Mouse (Mus musculus) thymus, adult 2 months (tissue): ENCODE measurements around the gene Ankrd44. TPM values are rescaled to one million over a fixed set of nuclear protein-coding genes. Genes with fewer than 3 reads are reported as not detected.

Experiments
- DNase-seq: peaks from one replicate; pipeline ENCODE4 v3.0.0; 2021
- H3K27ac ChIP-seq: fragments of 200-500 bp; 2 replicates; pipeline ENCODE4 v1.5.1; 2012; ENCODE audit warnings: low read length, control low read depth; ENCODE audit not compliant: control insufficient read depth, insufficient read depth
- H3K27me3 ChIP-seq: fragments of 200-500 bp; 2 replicates; pipeline ENCODE4 v1.6.1; 2012; ENCODE audit warnings: mild to moderate bottlenecking, low read length, moderate library complexity, mixed read lengths; ENCODE audit not compliant: control insufficient read depth, insufficient read depth
- H3K36me3 ChIP-seq: fragments of 200-500 bp; 2 replicates; pipeline ENCODE4 v1.6.1; 2012; ENCODE audit warnings: mild to moderate bottlenecking, low read length, moderate library complexity; ENCODE audit not compliant: control insufficient read depth, insufficient read depth
- H3K4me1 ChIP-seq: fragments of 200-500 bp; replicated peaks from 2 replicates; pipeline ENCODE4 v1.6.1; 2012; ENCODE audit warnings: low read length; ENCODE audit not compliant: control insufficient read depth, insufficient read depth
- H3K4me3 ChIP-seq: fragments of 200-500 bp; 2 replicates; pipeline ENCODE4 v1.5.1; 2012; ENCODE audit warnings: mild to moderate bottlenecking, low read length, control low read depth, moderate library complexity; ENCODE audit not compliant: control insufficient read depth, insufficient read depth
- CTCF ChIP-seq: fragments of 200-500 bp; IDR thresholded peaks from 2 replicates; pipeline ENCODE4 v1.5.1; 2012; ENCODE audit warnings: mild to moderate bottlenecking, control low read depth, low read length, moderate library complexity, borderline replicate concordance; ENCODE audit not compliant: control insufficient read depth, poor library complexity, insufficient read depth; ENCODE audit errors: extremely low read depth
- POLR2A ChIP-seq: fragments of 200-500 bp; IDR thresholded peaks from 2 replicates; pipeline ENCODE4 v1.6.1; 2012; ENCODE audit warnings: mild to moderate bottlenecking, low read length, control low read depth, moderate library complexity; ENCODE audit not compliant: control insufficient read depth, poor library complexity, insufficient read depth; ENCODE audit errors: extremely low read depth
- WGBS: fragments of 180-500 bp; shearing (Covaris S2); methylation state at CpG from one replicate; pipeline ENCODE4 v1.1.7; 2018; 5-methylcytosine and 5-hydroxymethylcytosine counted together
- polyA plus RNA-seq: library from polyadenylated mRNA; depleted of rRNA; stranded (reverse); fragments of >200 nt; gene quantifications from 2 replicates; pipeline ENCODE4 v1.2.3, GENCODE M21; 2012

The Ankrd44 gene
- polyA plus RNA-seq, 1 experiment: 92.9 TPM

DNA sequence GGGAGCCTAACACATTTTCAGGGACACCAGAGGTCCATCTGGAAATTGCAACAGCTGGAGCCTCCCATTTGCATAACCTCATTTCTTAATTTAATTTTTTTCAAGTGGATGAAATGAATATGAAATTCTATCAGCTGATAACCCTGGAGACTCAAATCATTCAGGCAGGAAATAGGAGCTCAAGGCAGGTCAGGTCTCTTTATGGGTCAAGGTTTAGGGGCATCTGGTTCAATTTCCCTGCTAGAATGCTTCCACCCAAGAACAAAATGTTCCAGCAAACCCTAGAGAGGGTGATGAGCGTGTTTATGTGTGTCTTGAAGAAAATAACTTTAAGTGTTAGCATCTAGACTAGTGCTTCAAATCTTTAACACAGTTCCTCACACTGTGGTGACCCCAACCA lies 248.2 kb downstream of the Ankrd44 start:
- no peak for TF ChIP-seq CTCF
- TF ChIP-seq POLR2A: no peak
- DNase-seq: no peak
- Histone ChIP-seq H3K27me3 (no peaks in the 10 kb centered on the region), H3K36me3 (peaks cover 21% of the 10 kb centered on the region), H3K27ac (no peak overlapping the region), H3K4me1 (no peaks in the 10 kb centered on the region), H3K4me3 (no peak overlapping the region)
- WGBS: 98% methylated on average over 1 of the region's 1 CpGs

DNA sequence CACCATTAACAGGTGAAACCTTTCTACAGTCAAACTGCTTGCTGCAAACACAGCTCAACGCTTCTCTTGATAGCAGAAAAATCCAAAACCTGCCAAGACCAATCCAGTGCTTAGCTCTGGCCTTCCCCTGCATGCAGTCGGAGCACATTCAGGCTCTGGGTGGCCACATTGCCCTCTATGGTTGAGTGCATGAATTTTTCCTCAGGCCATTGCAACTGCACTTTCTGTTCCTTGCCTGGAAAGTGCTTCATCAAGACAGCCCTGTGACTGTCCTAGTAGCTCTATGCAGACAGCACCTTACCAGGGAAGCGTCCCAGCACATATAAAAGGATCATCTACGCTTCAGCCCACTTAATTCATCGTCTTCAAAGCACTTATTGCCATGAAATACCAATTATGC lies 250.7 kb downstream of the Ankrd44 start:
- Histone ChIP-seq H3K27me3 (no peaks in the 10 kb centered on the region), H3K4me1 (no peaks in the 10 kb centered on the region), H3K36me3 (peaks cover 21% of the 10 kb centered on the region), H3K27ac (no peak overlapping the region), H3K4me3 (no peak overlapping the region)
- 99% methylated on average over 5 of the region's 5 CpGs for WGBS
- no peak for DNase-seq
- no peak for TF ChIP-seq CTCF
- TF ChIP-seq POLR2A: no peak

DNA sequence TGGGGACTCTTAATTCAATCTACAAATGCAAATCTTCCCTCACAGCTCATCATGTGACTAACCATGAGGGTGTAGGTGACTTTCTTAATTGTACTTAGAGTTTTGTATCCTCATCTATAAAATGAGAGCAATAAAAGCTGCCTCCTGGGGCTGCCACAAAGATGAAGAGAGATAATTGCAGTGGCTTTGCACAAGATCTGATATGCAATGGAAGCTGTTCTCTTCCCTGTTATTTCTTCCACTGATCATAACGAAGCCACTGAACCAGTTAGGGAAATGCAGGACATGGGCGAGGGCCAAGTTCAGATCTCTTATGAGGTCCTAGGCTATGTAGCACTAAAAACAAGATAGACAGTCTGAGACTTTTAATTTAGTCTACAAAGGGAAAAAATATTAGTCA lies 258.2 kb downstream of the Ankrd44 start:
- Histone ChIP-seq H3K36me3 (peaks cover 33% of the 10 kb centered on the region), H3K27ac (no peak overlapping the region), H3K4me1 (no peaks in the 10 kb centered on the region), H3K27me3 (no peaks in the 10 kb centered on the region), H3K4me3 (no peak overlapping the region)
- no peak for TF ChIP-seq CTCF
- TF ChIP-seq POLR2A: no peak
- WGBS: 94% methylated on average over 2 of the region's 2 CpGs
- no peak for DNase-seq

DNA sequence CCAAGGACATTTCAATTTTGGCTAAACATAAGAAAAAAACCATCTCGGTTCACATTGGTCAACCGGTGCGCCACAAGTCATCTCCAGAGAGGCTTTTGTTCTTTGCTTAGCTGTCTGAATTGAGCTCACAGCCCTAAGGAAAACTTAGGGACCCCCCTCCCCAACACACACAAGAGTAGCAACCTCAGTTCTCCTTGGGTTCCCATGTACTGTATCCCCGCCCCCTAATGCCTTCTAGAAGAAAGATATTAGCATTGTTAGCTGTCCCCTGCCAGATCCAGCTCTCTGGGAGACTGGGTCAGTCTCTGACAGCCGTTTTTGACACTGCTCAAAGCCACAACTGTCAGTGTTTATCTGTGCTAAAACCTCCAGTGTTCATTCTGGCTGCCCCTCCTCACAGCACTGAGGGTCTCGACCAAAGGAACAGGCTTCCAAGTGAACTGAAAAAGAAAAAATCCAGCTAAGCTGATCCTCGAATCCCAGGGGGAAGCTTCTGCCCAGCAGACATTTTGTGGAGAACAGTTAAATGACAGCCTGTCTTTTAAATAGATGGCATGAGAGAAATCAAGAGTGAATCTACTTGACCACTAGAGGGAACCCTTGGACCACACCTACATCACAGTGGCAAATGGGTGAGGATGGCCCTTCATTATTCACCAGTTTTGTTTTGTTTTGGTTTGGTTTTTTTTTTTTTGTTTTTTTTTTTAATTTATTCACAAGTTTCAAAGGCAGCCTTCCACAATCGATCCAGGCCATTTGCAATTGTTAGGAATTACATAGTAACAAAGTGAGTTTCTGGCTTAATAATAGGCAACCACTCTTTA lies 260.4 kb downstream of the Ankrd44 start:
- Histone ChIP-seq H3K4me3 (no peak overlapping the region), H3K27me3 (no peaks in the 10 kb centered on the region), H3K27ac (no peak overlapping the region; the same call in 1 of the 2 replicates), H3K36me3 (peaks cover 55% of the 10 kb centered on the region), H3K4me1 (no peaks in the 10 kb centered on the region)
- 84% methylated on average over 8 of the region's 8 CpGs for WGBS
- DNase-seq: peak; percentile 24
- TF ChIP-seq CTCF: no peak
- TF ChIP-seq POLR2A: no peak

DNA sequence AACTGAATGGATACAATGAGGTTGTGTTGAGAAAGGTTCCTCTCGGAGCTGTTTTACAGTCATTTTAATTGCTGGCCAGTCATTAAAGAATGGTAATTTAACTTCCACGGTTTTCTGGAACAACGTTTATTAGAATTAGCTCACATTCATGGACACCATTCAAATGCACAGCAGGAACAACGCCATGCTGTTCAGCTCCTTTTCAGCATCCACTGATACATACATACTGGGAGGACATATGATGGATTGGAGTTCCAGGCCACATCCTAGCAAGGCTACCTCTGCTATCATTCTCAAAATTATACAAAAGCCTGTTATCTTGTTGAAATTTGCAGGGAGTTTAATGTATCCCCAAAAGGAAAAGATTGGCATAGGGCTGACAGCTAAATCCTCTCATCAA lies 261.1 kb downstream of the Ankrd44 start:
- TF ChIP-seq POLR2A: no peak
- TF ChIP-seq CTCF: no peak
- no peak overlapping the region for H3K4me3 ChIP-seq
- H3K36me3 ChIP-seq: peaks cover 59% of the 10 kb centered on the region
- WGBS: 95% methylated on average over 4 of the region's 4 CpGs
- no peaks in the 10 kb centered on the region for H3K4me1 ChIP-seq
- no peak for DNase-seq
- no peaks in the 10 kb centered on the region for H3K27me3 ChIP-seq
- H3K27ac ChIP-seq: no peak overlapping the region

DNA sequence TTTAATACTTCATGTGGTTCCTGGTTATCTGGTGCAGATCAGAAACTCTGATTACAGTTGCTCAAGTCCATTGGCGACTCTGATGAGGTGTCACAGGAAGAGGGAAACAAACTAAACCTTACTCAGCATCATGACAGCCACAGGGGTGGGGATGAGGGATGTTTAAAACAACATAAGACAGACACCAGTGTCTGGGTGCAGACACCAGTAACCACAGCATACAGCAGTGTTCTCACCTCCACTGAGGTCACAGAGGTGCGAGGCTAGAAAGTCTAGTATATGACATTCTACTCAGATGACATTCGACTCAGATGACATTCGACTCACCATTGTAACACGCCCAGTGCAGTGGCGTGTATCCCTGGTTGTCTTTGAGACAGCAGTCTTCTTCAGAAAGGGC lies 265.5 kb downstream of the Ankrd44 start:
- H3K27ac ChIP-seq: no peak overlapping the region
- WGBS: 82% methylated on average over 6 of the region's 6 CpGs

More for the DNA sequence above, 265.5 kb downstream of the Ankrd44 start:
- no peak for DNase-seq
- no peaks in the 10 kb centered on the region for H3K27me3 ChIP-seq
- H3K36me3 ChIP-seq: peaks cover 83% of the 10 kb centered on the region
- no peaks in the 10 kb centered on the region for H3K4me1 ChIP-seq
- no peak overlapping the region for H3K4me3 ChIP-seq
- TF ChIP-seq POLR2A (no peak), CTCF (no peak)
